Mouse (Mus musculus): ENCODE results near the gene Pdzd7. TPM values are rescaled to one million over a fixed set of nuclear protein-coding genes. Genes with fewer than 3 reads are reported as not detected.

Pdzd7 gene
- total and polyA plus RNA-seq, 3 experiments = 0.17 to 0.20 TPM; not detected in 1

- TF ChIP-seq BHLHE40 (IDR thresholded peaks at IDR 0.05; ENCODE audit: low read depth, low read length) (peak; percentile 35; the same call in 1 of the 2 replicates), TBP (conservative IDR thresholded peaks at IDR 0.05; ENCODE audit: low read depth, low read length) (no peak), IRF4 (IDR thresholded peaks at IDR 0.05; ENCODE audit: low read depth, low read length) (peak; percentile 46; the same call in 1 of the 2 replicates), MYC (IDR thresholded peaks at IDR 0.05; ENCODE audit: low read depth, low read length) (0 out of 2 replicates have a peak, but pooled peaks have one; percentile 55), NRF1 (IDR thresholded peaks at IDR 0.05; ENCODE audit: low read depth, low read length) (no peak), POLR2A (IDR thresholded peaks at IDR 0.05; ENCODE audit: low read depth, low read length) (no peak), MEF2A (IDR thresholded peaks at IDR 0.05; ENCODE audit: borderline replicate concordance, low read depth, low read length) (no peak), ZKSCAN1 (IDR thresholded peaks at IDR 0.05; ENCODE audit: borderline replicate concordance, low read depth, low read length) (no peak), CTCF (conservative IDR thresholded peaks at IDR 0.05 in 1 of 2, IDR thresholded peaks at IDR 0.05 in 1 of 2; ENCODE audit: low read depth in 2 of 2, low read length in 2 of 2) (peak; percentile 83 to 95), NELFE (IDR thresholded peaks at IDR 0.05; ENCODE audit: low read depth, low read length) (no peak; the same call in 1 of the 2 replicates), MAX (IDR thresholded peaks at IDR 0.05; ENCODE audit: low read length) (0 out of 2 replicates have a peak, but pooled peaks have one; percentile 27), ETS1 (conservative IDR thresholded peaks at IDR 0.05; ENCODE audit: low read depth, low read length) (no peak), CHD2 (IDR thresholded peaks at IDR 0.05; ENCODE audit: low read length) (no peak), CHD1 (IDR thresholded peaks at IDR 0.05; ENCODE audit: low read depth, low read length) (no peak), MAFK (IDR thresholded peaks at IDR 0.05; ENCODE audit: insufficient replicate concordance, low read length) (no peak), POLR2AphosphoS2 (IDR thresholded peaks at IDR 0.05; ENCODE audit: low read depth, low read length) (no peak)
Observed at GRCm38 (mm10) chr19:45031780-45032179, 13.7 kb downstream of the Pdzd7 start (continued).

GRCm38 (mm10) chr19:45030746-45031693 is 14.5 kb downstream of the Pdzd7 start:
- no peaks in the 10 kb centered on the region for H3K9me3 ChIP-seq (replicated peaks; ENCODE audit: low read length)
- TF ChIP-seq RAD21 (IDR thresholded peaks at IDR 0.05; ENCODE audit: low read depth, low read length) = peak; percentile 47
- no peak for TF ChIP-seq ZC3H11A (IDR thresholded peaks at IDR 0.05; ENCODE audit: low read depth, low read length)
- 0 out of 2 replicates have a peak, but pooled peaks have one; percentile 27 for TF ChIP-seq CHD2 (IDR thresholded peaks at IDR 0.05; ENCODE audit: low read length)
- no peak for TF ChIP-seq MYC (IDR thresholded peaks at IDR 0.05; ENCODE audit: low read depth, low read length)
- TF ChIP-seq SMC3 (IDR thresholded peaks at IDR 0.05; ENCODE audit: low read depth, low read length) = peak; percentile 73
- TF ChIP-seq ELF1 (IDR thresholded peaks at IDR 0.05; ENCODE audit: low read depth, low read length) = no peak
- TF ChIP-seq CTCF (conservative IDR thresholded peaks at IDR 0.05 in 1 of 2, IDR thresholded peaks at IDR 0.05 in 1 of 2; ENCODE audit: low read depth in 2 of 2, low read length in 2 of 2) = peak; percentile 61 to 89
- no peak for TF ChIP-seq NELFE (IDR thresholded peaks at IDR 0.05; ENCODE audit: low read depth, low read length)
- peak; percentile 58; the same call in 1 of the 2 replicates for TF ChIP-seq SIN3A (IDR thresholded peaks at IDR 0.05; ENCODE audit: low read length)
- no peak for TF ChIP-seq TCF12 (IDR thresholded peaks at IDR 0.05; ENCODE audit: low read depth, low read length)
- TF ChIP-seq BHLHE40 (IDR thresholded peaks at IDR 0.05; ENCODE audit: low read depth, low read length) = no peak
- H3K36me3 ChIP-seq (replicated peaks in 1 of 2; ENCODE audit: control insufficient read depth in 1 of 2, insufficient read depth in 1 of 2, low read length in 1 of 2) = peaks cover 0 to 10% of the 10 kb centered on the region in 2 experiments
- in situ Hi-C loops (cut with MboI; ENCODE audit: low pct_ligation_motif_present, low pct_unique_long_range_greater_than_20kb, low sequenced_read_pairs) = loop anchor here (25.0 kb wide), 1 partner anchor 444 kb away; no protein-coding TSS in a partner anchor
- peak overlapping the region; percentile 25; the same call in 1 of the 2 replicates for H3K9ac ChIP-seq (ENCODE audit: insufficient read depth, low read depth)
- peak; percentile 90 for DNase-seq (ENCODE audit: extremely low read depth)
- no peaks in the 10 kb centered on the region for H3K79me2 ChIP-seq (replicated peaks; ENCODE audit: control insufficient read depth, extremely low read depth, insufficient read depth, poor library complexity, severe bottlenecking)
- peak overlapping the region; percentile 92 for H3K4me2 ChIP-seq (ENCODE audit: insufficient read depth, low read depth, poor library complexity, severe bottlenecking)
- H3K4me1 ChIP-seq (ENCODE audit: control insufficient read depth in 1 of 2, insufficient read depth in 2 of 2) = peaks cover 8 to 17% of the 10 kb centered on the region in 2 experiments
- peak overlapping the region; percentile 17 to 49 (median 48) for H3K4me3 ChIP-seq (replicated peaks in 1 of 3; ENCODE audit: low read depth in 2 of 3, low read length in 2 of 3, poor library complexity in 1 of 3)
- no peak overlapping the region for H3K27ac ChIP-seq (ENCODE audit: insufficient read depth, low read depth)
- H3K27me3 ChIP-seq (replicated peaks) = peaks cover 44% of the 10 kb centered on the region
- dilution Hi-C loops (cut with MboI; ENCODE audit: extremely low pct_ligation_motif_present, extremely low pct_unique_long_range_greater_than_20kb, low sequenced_read_pairs) = no loop called here
